Mouse (Mus musculus) E14TG2a.4 (cell line): ENCODE measurements around the gene Arhgap9.

Source experiments
- H3K27me3 ChIP-seq: 2 replicates; pipeline ENCODE4 v1.6.1; 2014; ENCODE audit warnings: low read length, control low read depth; ENCODE audit not compliant: insufficient read depth
- H3K36me3 ChIP-seq: 2 replicates; pipeline ENCODE4 v1.6.1; 2014; ENCODE audit warnings: low read length, control low read depth; ENCODE audit not compliant: insufficient read depth
- H3K4me1 ChIP-seq: replicated peaks from 2 replicates; pipeline ENCODE4 v1.6.1; 2014; ENCODE audit warnings: low read depth, low read length, control low read depth
- H3K4me3 ChIP-seq: replicated peaks from 2 replicates; pipeline ENCODE4 v1.5.1; 2014; ENCODE audit warnings: mild to moderate bottlenecking, low read length
- H3K9me3 ChIP-seq: 2 replicates; pipeline ENCODE4 v1.6.1; 2014; ENCODE audit warnings: low read length, control low read depth
- CTCF ChIP-seq: conservative IDR thresholded peaks from 2 replicates; pipeline ENCODE4 v1.5.1; 2014; ENCODE audit warnings: low read length
- NANOG ChIP-seq: IDR thresholded peaks from 2 replicates; pipeline ENCODE4 v1.6.1; 2014; ENCODE audit warnings: borderline replicate concordance, low read length, mixed read lengths
- POU5F1 ChIP-seq: IDR thresholded peaks from 2 replicates; pipeline ENCODE4 v1.6.1; 2014; ENCODE audit warnings: low read length, borderline replicate concordance

Gene Arhgap9

GRCm38 (mm10) chr10:127338930-127339682 lies 17.3 kb downstream of the Arhgap9 start:
- H3K36me3 ChIP-seq = peaks cover 42% of the 10 kb centered on the region
- peaks cover 70% of the 10 kb centered on the region for H3K4me1 ChIP-seq
- H3K4me3 ChIP-seq = peak overlapping the region; percentile 88
- H3K9me3 ChIP-seq = no peaks in the 10 kb centered on the region
- TF ChIP-seq NANOG (no peak), CTCF (peak; percentile 89)
- no peaks in the 10 kb centered on the region for H3K27me3 ChIP-seq

GRCm38 (mm10) chr10:127339683-127340576 lies 18.2 kb downstream of the Arhgap9 start:
- H3K27me3 ChIP-seq = no peaks in the 10 kb centered on the region
- TF ChIP-seq POU5F1 (no peak), NANOG (no peak), CTCF (no peak)

GRCm38 (mm10) chr10:127340577-127341359 lies 19.0 kb downstream of the Arhgap9 start:
- Histone ChIP-seq H3K4me3 (peak overlapping the region; percentile 88), H3K27me3 (no peaks in the 10 kb centered on the region), H3K9me3 (no peaks in the 10 kb centered on the region), H3K4me1 (peaks cover 54% of the 10 kb centered on the region), H3K36me3 (peaks cover 26% of the 10 kb centered on the region)
- TF ChIP-seq POU5F1 = no peak
- TF ChIP-seq NANOG = peak; percentile 63; the same call in 1 of the 2 replicates

More at GRCm38 (mm10) chr10:127339683-127340576, 18.2 kb downstream of the Arhgap9 start:
- peaks cover 62% of the 10 kb centered on the region for H3K4me1 ChIP-seq
- H3K36me3 ChIP-seq = peaks cover 34% of the 10 kb centered on the region
- H3K9me3 ChIP-seq = no peaks in the 10 kb centered on the region
- H3K4me3 ChIP-seq = peak overlapping the region; percentile 88

GRCm38 (mm10) chr10:127341360-127341690 lies 19.6 kb downstream of the Arhgap9 start:
- TF ChIP-seq POU5F1 (no peak), NANOG (no peak), CTCF (no peak)
- Histone ChIP-seq H3K4me1 (peaks cover 48% of the 10 kb centered on the region), H3K36me3 (peaks cover 20% of the 10 kb centered on the region), H3K9me3 (no peaks in the 10 kb centered on the region), H3K4me3 (peak overlapping the region; percentile 88), H3K27me3 (no peaks in the 10 kb centered on the region)

GRCm38 (mm10) chr10:127341891-127342639 lies 20.3 kb downstream of the Arhgap9 start, which contains the start of gene Gli1:
TSS of gene Gli1 (minus strand) at chr10:127341974.
- H3K9me3 ChIP-seq = no peaks in the 10 kb centered on the region
- TF ChIP-seq CTCF (peak; percentile 98), POU5F1 (no peak)
- peak within 1 kb of the TSS; percentile 88 for H3K4me3 ChIP-seq
- peaks cover 41% of the 10 kb centered on the region for H3K4me1 ChIP-seq
- H3K36me3 ChIP-seq = peaks cover 13% of the 10 kb centered on the region
- no peaks in the 10 kb centered on the region for H3K27me3 ChIP-seq

- H3K4me3 ChIP-seq = no peak overlapping the region
- no peak for TF ChIP-seq CTCF
- no peak for TF ChIP-seq POU5F1
- no peak for TF ChIP-seq NANOG
- no peaks in the 10 kb centered on the region for H3K27me3 ChIP-seq
- H3K4me1 ChIP-seq = peaks cover 33% of the 10 kb centered on the region
- peaks cover 3% of the 10 kb centered on the region for H3K36me3 ChIP-seq
- H3K9me3 ChIP-seq = no peaks in the 10 kb centered on the region
Observed at GRCm38 (mm10) chr10:127343029-127343428, 21.3 kb downstream of the Arhgap9 start.

- TF ChIP-seq POU5F1 (no peak), NANOG (no peak), CTCF (no peak)
- Histone ChIP-seq H3K4me1 (peaks cover 40% of the 10 kb centered on the region), H3K27me3 (no peaks in the 10 kb centered on the region), H3K4me3 (no peak overlapping the region), H3K36me3 (no peaks in the 10 kb centered on the region), H3K9me3 (no peaks in the 10 kb centered on the region)
Observed at GRCm38 (mm10) chr10:127346173-127346572, 24.4 kb downstream of the Arhgap9 start.

GRCm38 (mm10) chr10:127348957-127349356 lies 27.2 kb downstream of the Arhgap9 start:
- H3K4me1 ChIP-seq = peaks cover 48% of the 10 kb centered on the region
- no peaks in the 10 kb centered on the region for H3K9me3 ChIP-seq
- TF ChIP-seq CTCF (peak; percentile 97), POU5F1 (no peak)
- no peaks in the 10 kb centered on the region for H3K36me3 ChIP-seq
- peaks cover 6% of the 10 kb centered on the region; the same call in 1 of the 2 replicates for H3K27me3 ChIP-seq
- no peak overlapping the region for H3K4me3 ChIP-seq
